Mouse (Mus musculus) ovary, postnatal 10 days (tissue): Measurements from ENCODE around the gene Ints12.

Experiments used
- DNase-seq: peaks from one replicate; pipeline ENCODE4 v3.0.0; 2022; ENCODE audit warnings: low spot score

Gene Ints12

GRCm38 (mm10) chr3:133144511-133145147, 53.0 kb downstream of the Ints12 start:
- no peak for DNase-seq

DNA sequence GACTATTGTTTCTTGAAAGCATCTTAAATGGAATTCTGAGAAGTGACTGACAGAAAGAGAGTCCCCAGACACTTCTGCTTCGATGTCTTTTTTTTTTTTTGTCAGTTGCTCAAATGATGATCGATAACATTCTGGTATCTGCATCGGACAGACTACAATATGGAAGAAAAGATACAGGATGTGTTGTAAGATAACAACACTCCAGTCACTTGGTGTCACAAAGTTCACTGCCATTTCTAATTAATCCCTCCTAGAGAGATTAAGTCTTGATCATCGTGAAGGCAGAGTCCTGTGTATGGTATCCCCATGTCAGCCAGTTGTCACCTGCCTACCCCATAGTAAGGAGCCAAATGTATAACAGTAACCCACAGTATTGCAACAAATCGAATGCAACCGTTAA, 60.0 kb downstream of the Ints12 start:
- DNase-seq = no peak

DNA sequence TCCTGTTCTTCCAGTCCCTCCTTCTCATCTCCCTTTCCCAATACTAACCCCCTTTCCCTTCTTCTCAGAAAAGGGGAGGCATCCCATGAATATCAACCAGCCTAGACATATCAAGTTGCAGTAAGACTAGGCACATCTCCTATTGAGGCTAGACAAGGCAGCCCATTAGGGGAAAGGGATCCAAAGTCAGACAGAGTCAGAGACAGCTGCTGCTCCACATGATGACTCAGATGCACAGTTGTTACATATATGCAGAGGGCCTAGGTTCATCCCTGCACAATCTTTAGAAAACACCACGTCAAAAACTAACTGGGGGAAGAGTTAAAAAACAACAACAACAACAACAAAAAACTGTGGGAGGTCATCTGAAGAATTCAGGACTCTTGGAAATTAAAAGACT, 61.2 kb downstream of the Ints12 start:
- DNase-seq = no peak

DNA sequence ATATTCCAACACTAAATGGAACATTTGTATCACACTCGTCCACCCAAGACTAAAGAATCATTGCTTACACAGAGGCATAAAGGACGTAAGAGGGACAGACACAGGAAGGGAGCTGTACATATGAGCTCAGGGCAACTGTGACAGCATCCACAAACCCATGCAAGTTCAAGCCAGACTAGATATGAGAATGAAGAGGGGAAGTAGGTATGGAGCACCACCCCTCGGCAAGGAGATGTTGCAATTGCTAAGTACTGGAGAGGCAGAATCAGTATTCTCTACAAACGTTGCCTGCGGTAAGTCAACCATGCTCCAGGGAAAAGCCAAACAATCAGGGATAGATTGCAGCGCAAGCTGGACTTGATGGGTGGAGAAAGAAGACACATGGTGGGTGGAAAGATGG, 62.0 kb downstream of the Ints12 start:
- DNase-seq = no peak

DNA sequence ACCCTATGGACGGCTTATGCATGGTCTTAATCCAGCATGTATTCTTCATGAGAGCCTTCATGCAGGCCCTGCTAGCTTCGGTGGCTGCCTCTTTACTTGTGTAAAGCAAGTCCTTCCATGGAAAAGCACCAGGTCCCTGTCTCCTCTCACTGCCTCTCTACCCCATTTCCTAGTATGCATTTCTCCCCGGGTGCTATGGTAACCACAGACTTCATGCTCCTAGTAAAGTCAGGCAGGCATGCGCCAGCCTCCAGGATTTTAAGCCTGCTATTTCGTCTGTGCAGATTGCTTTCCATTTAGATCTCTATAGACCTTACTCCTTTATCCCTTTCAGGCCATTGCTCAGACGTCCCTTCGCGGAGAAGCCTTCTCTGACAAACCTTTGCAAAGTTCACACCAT, 63.0 kb downstream of the Ints12 start:
- no peak for DNase-seq

GRCm38 (mm10) chr3:133158260-133158659, 66.6 kb downstream of the Ints12 start:
- DNase-seq = no peak
